8 mouse cellular contexts compared by ENCODE assay signal in genomic region chr1:169921710-169922211, GRCm38 (mm10). TPM values are rescaled to one million over a fixed set of nuclear protein-coding genes. Genes with fewer than 3 reads are reported as not detected.
DNase-seq lines count a peak whose midpoint lies in the region; ATAC-seq and TF ChIP-seq lines count a peak whose summit lies in the region.

No protein-coding gene starts in this region.

- no peak overlapping the region for H3K27ac ChIP-seq in heart, embryonic 11.5 days (ENCODE audit: low read depth, low read length)

- WGBS in heart, embryonic 11.5 days (ENCODE audit: insufficient replicate concordance), result 33% methylated on average over 8 of the region's 8 CpGs

- ATAC-seq in heart, embryonic 11.5 days (replicated peaks; ENCODE audit: insufficient number of reproducible peaks, low FRiP score, low TSS enrichment), result no peak
- peak; percentile 72 for ATAC-seq in Patski
- ATAC-seq in inflammation-experienced regulatory T-cells, adult 6 months, result no peak

- DNase-seq in heart, adult 8-10 months (ENCODE audit: low spot score), result no peak
- DNase-seq in Patski (ENCODE audit: low read depth, low spot score), result no peak
- peak; percentile 52 for DNase-seq in forelimb bud, embryonic 11.5 days (ENCODE audit: low read depth, low spot score)
- peak; percentile 41 to 60 for DNase-seq in kidney, postnatal 4 days
- DNase-seq in mesoderm, embryonic 11.5 days (ENCODE audit: low read depth, low spot score), result peak; percentile 61

- no peak overlapping the region for H3K4me3 ChIP-seq in heart, embryonic 11.5 days (ENCODE audit: low read depth, low read length)
- H3K4me3 ChIP-seq in C2C12 (ENCODE audit: insufficient read depth, poor library complexity, severe bottlenecking), result no peak overlapping the region

- TF ChIP-seq CTCF in C2C12 (IDR thresholded peaks at IDR 0.05; ENCODE audit: control insufficient read depth, insufficient read depth, insufficient read length) (peak; percentile 4), Patski (IDR thresholded peaks at IDR 0.05) (peak; percentile 87)

- POLR2A ChIA-PET in Patski (lab: Charles Lee), result no interaction called here

- no peak overlapping the region for H3ac ChIP-seq in C2C12 (ENCODE audit: control insufficient read depth, insufficient read length, low read depth)

- no peak overlapping the region for H3K9ac ChIP-seq in heart, embryonic 11.5 days (ENCODE audit: low read depth, low read length)

- no peaks in the 10 kb centered on the region for H3K4me1 ChIP-seq in heart, embryonic 11.5 days (ENCODE audit: control insufficient read depth, insufficient read depth, low read length)

- CTCF ChIA-PET in Patski (lab: Charles Lee), result interaction anchor here (0.8 to 8.9 kb wide), 10 partner anchors 15 to 404 kb away, joined by 3 to 201 read pairs (median 4); partner anchors contain the start of gene Nuf2

- no peaks in the 10 kb centered on the region for H3K9me3 ChIP-seq in heart, embryonic 11.5 days (replicated peaks; ENCODE audit: control insufficient read depth, low read length)

- in situ Hi-C loops in Patski (cut with MboI; ENCODE audit: low pct_unique_long_range_greater_than_20kb), result loop anchor here (5.0 kb wide), 2 partner anchors 254 to 389 kb away; partner anchors contain the start of gene Nuf2

- no peaks in the 10 kb centered on the region for H3K79me3 ChIP-seq in C2C12 (ENCODE audit: low read depth)

- no peaks in the 10 kb centered on the region for H3K79me2 ChIP-seq in C2C12 (ENCODE audit: control insufficient read depth, insufficient read depth)

- no peaks in the 10 kb centered on the region for H3K36me3 ChIP-seq in heart, embryonic 11.5 days (ENCODE audit: control insufficient read depth, insufficient read depth, low read length)
- H3K36me3 ChIP-seq in C2C12 (ENCODE audit: control insufficient read depth, insufficient read depth), result no peaks in the 10 kb centered on the region

- no peaks in the 10 kb centered on the region for H3K27me3 ChIP-seq in heart, embryonic 11.5 days (ENCODE audit: control insufficient read depth, insufficient read depth, low read length)
- H3K27me3 ChIP-seq in C2C12 (ENCODE audit: control insufficient read depth, insufficient read depth, insufficient read length) (no peaks in the 10 kb centered on the region), Patski (no peaks in the 10 kb centered on the region)

- H3K4me2 ChIP-seq in heart, embryonic 11.5 days, result peak overlapping the region; percentile 29

TF ChIP-seq in C2C12, 6 proteins besides CTCF, POLR2A, EP300 and RAD21:
- TF ChIP-seq MYOD1 (IDR thresholded peaks at IDR 0.05; ENCODE audit: control insufficient read depth, insufficient read length, low read depth), result no peak
- no peak for TF ChIP-seq USF1 (IDR thresholded peaks at IDR 0.05; ENCODE audit: low read depth)
- no peak for TF ChIP-seq MYOG (IDR thresholded peaks at IDR 0.05; ENCODE audit: control insufficient read depth, extremely low read depth, insufficient read length)
- no peak for TF ChIP-seq MAX (IDR thresholded peaks at IDR 0.05)

RNA-seq across cellular contexts. Expression of gene Ccdc190, which starts 6.7 kb away (rescaled TPM):
- not detected in 2 replicates for polyA plus RNA-seq in heart, embryonic 11.5 days (2014; fragmentation: Nextera tagmentation; extraction: Ambion mirVana)
- total RNA-seq in heart, adult 8-10 months (2022), result not detected
- not detected for polyA plus RNA-seq in C2C12 (2012; fragmentation: generic; extraction: Trizol)
- polyA plus RNA-seq in Patski (2021), result 0.82 TPM
- polyA plus RNA-seq in inflammation-experienced regulatory T-cells, adult 6 months (2017; shearing (Covaris generic)), result not detected

RNA-seq across cellular contexts. Expression of gene Hsd17b7, which starts 47.3 kb away (rescaled TPM):
- polyA plus RNA-seq in heart, embryonic 11.5 days (2014; fragmentation: Nextera tagmentation; extraction: Ambion mirVana), result 31.8 and 32.9 TPM in 2 replicates
- 10 to 100 TPM; 10.5 to 15.8 (median 12.7) TPM for total RNA-seq in heart, adult 8-10 months (2022)
- 9.6 TPM for polyA plus RNA-seq in C2C12 (2012; fragmentation: generic; extraction: Trizol)
- polyA plus RNA-seq in Patski (2021), result 11.3 TPM
- 10 to 100 TPM in 1 of 3 experiments, 1 to 10 TPM in 2; 7.9 to 11.0 (median 9.6) TPM for polyA plus RNA-seq in inflammation-experienced regulatory T-cells, adult 6 months (2017; shearing (Covaris generic))

Comparison
In these comparisons a context has a peak if more than half of its experiments do, and no peak if none do; other contexts are left out.
1. DNase-seq: peak in forelimb bud, embryonic 11.5 days (single experiment), kidney, postnatal 4 days (2 of 2) and mesoderm, embryonic 11.5 days (single experiment); none in heart, adult 8-10 months (single experiment) and Patski (single experiment).